Mouse (Mus musculus): ENCODE data around the gene Rnf20. TPM values are rescaled to one million over a fixed set of nuclear protein-coding genes. Genes with fewer than 3 reads are reported as not detected.
A peak's percentile ranks its signal among the peaks of the same experiment; 100 is the strongest.

Gene Rnf20
- total RNA-seq, 2 experiments from 2014 or later: 30.7 to 39.3 TPM

- intact Hi-C loops (cut with DNase I): no loop called here
- no peak for DNase-seq
These were observed 6.0 kb downstream of the Rnf20 start for GRCm38 (mm10) chr4:49637821-49638220.

GRCm38 (mm10) chr4:49639913-49640312 is 8.1 kb downstream of the Rnf20 start:
- intact Hi-C loops (cut with DNase I): no loop called here
- no peak for DNase-seq

- DNase-seq: no peak
- intact Hi-C loops (cut with DNase I): no loop called here
These were observed 27.6 kb downstream of the Rnf20 start for GRCm38 (mm10) chr4:49659421-49659820.

GRCm38 (mm10) chr4:49661664-49662063 is 29.9 kb downstream of the Rnf20 start:
- intact Hi-C loops (cut with DNase I): no loop called here
- DNase-seq: no peak

DNA sequence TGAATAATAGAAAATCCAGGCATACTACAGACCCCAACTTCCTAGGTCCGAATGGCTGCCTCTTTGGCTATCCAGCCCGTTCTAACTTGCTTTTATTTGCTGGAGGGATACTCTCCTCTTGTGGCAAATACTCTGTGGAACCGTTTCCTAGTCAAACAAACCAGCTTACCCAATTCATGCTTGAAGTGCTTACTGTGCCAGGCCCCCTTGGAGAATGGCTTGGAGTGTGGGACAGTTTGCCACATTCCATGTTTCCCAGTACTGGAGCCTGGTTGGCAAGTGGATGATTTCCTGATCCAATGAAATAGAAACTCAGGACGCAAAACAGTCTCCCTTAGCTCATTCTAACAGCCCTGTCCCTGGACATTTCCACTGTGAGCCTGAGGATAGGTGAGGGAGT is 30.4 kb downstream of the Rnf20 start:
- intact Hi-C loops (cut with DNase I): no loop called here
- DNase-seq: no peak

GRCm38 (mm10) chr4:49664850-49665249 is 33.0 kb downstream of the Rnf20 start:
- DNase-seq: no peak
- intact Hi-C loops (cut with DNase I): no loop called here

DNA sequence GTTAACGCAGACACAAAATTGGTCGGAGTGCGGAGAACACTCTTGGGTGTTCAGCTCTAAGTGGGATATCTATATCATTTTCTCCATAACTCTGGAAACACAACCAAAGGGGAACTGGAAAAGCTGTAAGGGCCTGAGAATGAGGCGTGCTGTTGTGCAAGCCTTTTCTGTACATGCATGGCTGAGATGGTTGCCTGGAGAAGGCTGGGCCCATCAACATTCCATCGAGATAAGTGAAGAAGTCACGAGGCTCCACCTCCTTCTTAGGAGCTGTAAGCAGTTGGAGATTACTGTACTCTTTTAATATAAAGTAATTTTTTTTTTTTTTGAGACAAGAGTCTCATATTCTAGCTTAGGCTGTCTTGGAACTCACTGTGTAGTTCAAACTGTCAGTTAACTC is 44.3 kb downstream of the Rnf20 start:
- no peak for DNase-seq
- intact Hi-C loops (cut with DNase I): no loop called here

DNA sequence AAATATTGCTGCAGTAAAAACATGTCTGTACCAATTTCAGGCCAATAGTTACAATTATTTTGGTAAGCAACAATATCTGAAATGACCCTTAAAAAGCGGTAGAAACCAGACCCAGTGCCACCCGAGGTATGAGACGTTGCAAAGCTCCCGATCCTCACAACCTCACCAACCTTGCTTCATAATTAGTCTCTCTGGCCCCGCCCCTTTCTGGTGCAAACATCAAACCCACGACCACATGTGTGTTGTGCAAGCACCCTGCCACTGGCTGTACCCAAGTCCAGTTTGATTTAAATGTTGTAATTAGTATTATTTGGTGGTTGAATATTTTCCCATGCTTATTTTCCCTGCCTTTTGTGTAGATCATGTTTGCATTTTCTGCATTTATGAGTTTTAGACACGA is 45.0 kb downstream of the Rnf20 start:
- intact Hi-C loops (cut with DNase I): no loop called here

DNA sequence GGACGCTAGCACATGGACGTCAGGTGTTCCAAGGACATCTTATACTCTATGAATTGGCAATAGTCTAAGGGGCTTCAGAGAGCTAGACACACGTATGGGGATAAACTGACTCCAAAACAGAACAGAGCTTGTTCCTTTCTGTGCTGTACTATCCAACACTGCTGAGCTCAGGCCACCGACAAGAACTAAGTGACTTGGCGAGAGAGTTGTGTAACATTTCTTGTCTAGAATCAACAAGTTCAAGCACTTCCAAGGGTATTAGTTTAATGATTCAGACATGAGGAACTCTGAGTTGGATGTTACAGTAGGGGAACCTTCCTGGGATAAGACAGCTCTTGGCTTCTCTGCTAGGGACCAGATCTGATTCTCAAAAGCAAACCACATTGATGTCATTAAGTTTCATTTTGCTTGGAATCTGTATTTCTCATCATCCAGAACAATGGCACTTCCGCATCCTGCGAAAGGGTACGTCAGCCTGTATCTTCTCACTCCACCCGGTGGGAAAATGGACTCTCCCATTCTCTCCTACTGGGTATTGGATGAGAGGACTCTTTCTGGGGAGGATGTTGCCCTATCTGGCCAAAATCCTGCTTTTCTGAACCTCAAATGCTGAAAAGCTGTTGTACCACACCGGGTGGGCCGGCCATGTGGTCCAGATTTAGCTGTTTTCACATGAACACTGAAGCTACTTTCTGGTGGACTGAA is 48.5 kb downstream of the Rnf20 start:
- no peak for DNase-seq
- intact Hi-C loops (cut with DNase I): no loop called here

More for the DNA sequence above, 45.0 kb downstream of the Rnf20 start:
- DNase-seq: no peak

- intact Hi-C loops (cut with DNase I): no loop called here
- no peak for DNase-seq
These were observed 50.0 kb downstream of the Rnf20 start, which contains the start of gene Ppp3r2 for GRCm38 (mm10) chr4:49681812-49682211. Gene Ppp3r2, minus strand, starts transcription at chr4:49682024.

DNA sequence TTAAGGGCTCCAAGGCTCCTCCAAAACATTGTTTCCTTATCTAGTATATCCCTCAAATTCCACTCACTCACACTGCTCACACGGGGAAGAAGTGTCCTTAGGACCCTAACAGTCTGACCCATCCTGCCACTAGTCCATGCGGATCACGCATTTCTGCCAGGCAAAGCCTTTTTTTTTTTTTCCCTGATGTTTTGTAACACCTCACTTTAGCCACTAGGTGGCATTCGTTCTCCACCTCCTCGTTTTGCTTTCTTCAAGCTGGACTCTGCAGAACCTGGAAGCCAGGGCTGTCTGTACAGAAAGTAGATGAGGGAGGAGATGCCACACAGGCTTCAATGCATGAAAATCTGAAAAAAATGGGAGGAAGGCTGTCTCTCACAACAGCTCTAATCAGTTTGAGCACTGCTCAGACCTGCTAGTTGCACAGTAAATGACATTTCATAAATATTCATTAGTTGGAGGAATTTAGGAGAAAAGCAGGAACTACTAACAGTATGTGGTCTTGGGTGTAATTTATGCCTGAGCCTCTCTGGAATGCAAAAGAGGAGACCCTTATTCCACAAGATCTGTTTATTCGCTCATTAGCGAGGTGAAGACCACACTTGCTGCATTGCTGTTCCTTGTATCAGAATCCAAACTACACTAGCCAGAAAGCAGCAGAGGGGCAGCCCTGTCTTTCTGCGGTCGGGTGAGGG is 56.9 kb downstream of the Rnf20 start:
- DNase-seq: peak; percentile 19 to 30
- intact Hi-C loops (cut with DNase I): loop anchor here (1.0 kb wide), 1 partner anchor 270 kb away; no protein-coding TSS in a partner anchor

DNA sequence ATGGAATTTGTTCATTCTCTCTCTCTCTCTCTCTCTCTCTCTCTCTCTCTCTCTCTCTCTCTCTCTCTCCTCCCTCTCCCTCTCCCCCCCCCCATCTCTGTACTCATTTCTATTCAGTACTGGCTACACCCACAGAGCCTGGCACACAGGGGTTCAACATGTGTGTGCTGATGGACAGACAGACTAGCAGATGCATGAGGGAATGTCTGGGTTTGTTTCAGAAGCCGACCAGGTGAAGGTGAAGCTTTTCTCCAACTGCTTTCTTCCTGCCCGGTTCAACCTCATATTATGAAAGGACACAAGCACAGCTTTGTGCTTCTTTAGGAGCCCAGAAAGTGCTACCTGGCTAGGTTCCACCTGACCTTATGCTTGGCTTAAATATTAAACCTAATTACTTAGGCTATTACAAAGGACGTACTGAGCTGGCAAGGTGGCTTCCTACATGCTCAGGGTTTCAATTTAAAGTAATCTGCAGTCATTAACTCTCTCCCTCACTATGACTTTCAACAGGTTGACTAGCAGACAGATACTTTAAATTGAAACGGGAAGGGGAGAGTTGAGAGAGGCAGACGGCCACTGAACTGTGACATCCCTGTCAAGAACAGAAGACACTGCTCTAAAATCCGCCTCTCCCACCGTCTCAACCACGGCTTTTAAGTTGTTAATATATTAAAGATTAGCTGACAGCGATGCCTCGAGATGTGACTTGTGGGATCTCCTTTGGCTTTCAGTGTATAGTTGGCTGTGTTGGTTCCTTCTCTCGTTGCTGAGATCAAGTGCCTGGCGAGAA is 59.8 kb downstream of the Rnf20 start:
- intact Hi-C loops (cut with DNase I): no loop called here
- no peak for DNase-seq

Other genes with a start within 250 kb of the Rnf20 start
- gene Acnat2, start 223.9 kb upstream of the Rnf20 start, total RNA-seq (2021): not detected
- not detected for gene Acnat1, start 158.1 kb upstream of the Rnf20 start, total RNA-seq (2021)
- gene Baat, start 125.4 kb upstream of the Rnf20 start, total RNA-seq (2021): under 1 TPM in 1 of 2 experiments, not detected in 1; 0.47 TPM
- 10 to 100 TPM; 44.6 to 44.9 TPM for gene Mrpl50, start 110.9 kb upstream of the Rnf20 start, total RNA-seq (2021)
- gene Zfp189, start 110.8 kb upstream of the Rnf20 start, total RNA-seq (2021): 1 to 10 TPM; 5.4 to 6.0 TPM
- gene Aldob, start 82.5 kb upstream of the Rnf20 start, total RNA-seq (2021): 1 to 10 TPM in 1 of 2 experiments, under 1 TPM in 1; 0.58 to 1.1 TPM
- 10 to 100 TPM; 44.5 to 47.1 TPM for gene Tmem246, start 34.1 kb upstream of the Rnf20 start, total RNA-seq (2021)
- gene Ppp3r2, start 50.0 kb downstream of the Rnf20 start, total RNA-seq (2021): not detected
- gene Grin3a, start 213.7 kb downstream of the Rnf20 start, total RNA-seq (2021): under 1 TPM; 0.16 to 0.19 TPM

Measured in heart, postnatal 36 days (tissue).